Mouse (Mus musculus): ENCODE measurements at regions not wholly inside any gene's neighbourhood (a gene's known extent, or its start where the extent isn't known, plus 50 kb on each side); places are given as distances from the start of the nearest gene placed in this dataset.

- Histone ChIP-seq H3K4me2 (ENCODE audit: low read depth, low read length) (peak overlapping the region; percentile 12; the same call in 1 of the 2 replicates), H3K9ac (replicated peaks; ENCODE audit: low read depth, low read length) (no peak overlapping the region), H3K27me3 (ENCODE audit: control insufficient read depth, insufficient read depth, low read length) (no peaks in the 10 kb centered on the region), H3K27ac (ENCODE audit: low read depth) (peak overlapping the region; percentile 64), H3K4me3 (ENCODE audit: low read depth, low read length) (no peak overlapping the region), H3K4me1 (ENCODE audit: control insufficient read depth, insufficient read depth) (peaks cover 15% of the 10 kb centered on the region), H3K36me3 (replicated peaks; ENCODE audit: control insufficient read depth, insufficient read depth, low read length) (no peaks in the 10 kb centered on the region), H3K9me3 (replicated peaks; ENCODE audit: control insufficient read depth, low read length) (no peaks in the 10 kb centered on the region)
- 0 out of 2 replicates have a peak, but pooled peaks have one; percentile 16 for ATAC-seq (ENCODE audit: insufficient read depth, low read depth)
- TF ChIP-seq EP300 (IDR thresholded peaks at IDR 0.05; ENCODE audit: low read depth), result no peak
- 37% methylated on average over 6 of the region's 6 CpGs for WGBS
- DNase-seq (ENCODE audit: low spot score), result peak; percentile 21
These were observed 202.2 kb upstream of the Mocs1 start for GRCm38 (mm10) chr17:49226016-49226400.

DNA sequence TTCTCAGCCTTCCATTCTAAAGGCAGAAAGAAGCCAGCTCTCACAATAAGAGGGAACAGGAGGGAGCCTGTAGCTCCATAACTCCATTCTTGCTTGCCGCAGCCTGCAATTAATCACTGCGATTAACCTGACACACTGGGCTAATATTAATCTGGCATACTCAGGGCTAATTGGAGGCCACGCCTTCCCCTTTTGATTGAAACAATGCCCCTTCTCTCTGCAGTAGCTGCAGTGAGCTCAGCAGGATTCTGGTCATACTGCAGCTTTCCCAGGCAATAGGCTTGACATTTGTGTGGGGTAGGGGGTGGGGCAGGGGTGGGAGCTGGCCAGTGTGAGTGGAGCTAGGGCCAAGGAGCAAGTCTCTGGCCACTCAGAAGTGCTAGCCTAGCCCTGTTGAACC, 196.9 kb upstream of the Mocs1 start:
- DNase-seq (ENCODE audit: low spot score), result no peak
- Histone ChIP-seq H3K27ac (ENCODE audit: low read depth) (no peak overlapping the region), H3K4me1 (ENCODE audit: control insufficient read depth, insufficient read depth) (peaks cover 13% of the 10 kb centered on the region), H3K27me3 (ENCODE audit: control insufficient read depth, insufficient read depth, low read length) (no peaks in the 10 kb centered on the region), H3K9ac (replicated peaks; ENCODE audit: low read depth, low read length) (no peak overlapping the region), H3K36me3 (replicated peaks; ENCODE audit: control insufficient read depth, insufficient read depth, low read length) (no peaks in the 10 kb centered on the region), H3K4me2 (ENCODE audit: low read depth, low read length) (no peak overlapping the region), H3K9me3 (replicated peaks; ENCODE audit: control insufficient read depth, low read length) (no peaks in the 10 kb centered on the region), H3K4me3 (ENCODE audit: low read depth, low read length) (no peak overlapping the region)
- TF ChIP-seq CTCF (IDR thresholded peaks at IDR 0.05; ENCODE audit: low read depth) (no peak), EP300 (IDR thresholded peaks at IDR 0.05; ENCODE audit: low read depth) (no peak)
- ATAC-seq (ENCODE audit: insufficient read depth, low read depth), result no peak
- WGBS, result 69% methylated on average over 3 of the region's 3 CpGs

GRCm38 (mm10) chr17:49240097-49240496, 188.1 kb upstream of the Mocs1 start:
- Histone ChIP-seq H3K4me3 (ENCODE audit: low read depth, low read length) (no peak overlapping the region), H3K27ac (ENCODE audit: low read depth) (no peak overlapping the region), H3K9ac (replicated peaks; ENCODE audit: low read depth, low read length) (no peak overlapping the region), H3K4me2 (ENCODE audit: low read depth, low read length) (no peak overlapping the region), H3K4me1 (ENCODE audit: control insufficient read depth, insufficient read depth) (peaks cover 10% of the 10 kb centered on the region; the same call in 1 of the 2 replicates), H3K27me3 (ENCODE audit: control insufficient read depth, insufficient read depth, low read length) (no peaks in the 10 kb centered on the region), H3K9me3 (replicated peaks; ENCODE audit: control insufficient read depth, low read length) (no peaks in the 10 kb centered on the region), H3K36me3 (replicated peaks; ENCODE audit: control insufficient read depth, insufficient read depth, low read length) (no peaks in the 10 kb centered on the region)
- no peak for DNase-seq (ENCODE audit: low spot score)
- TF ChIP-seq EP300 (IDR thresholded peaks at IDR 0.05; ENCODE audit: low read depth), result no peak
- no peak for TF ChIP-seq CTCF (IDR thresholded peaks at IDR 0.05; ENCODE audit: low read depth)
- no peak for ATAC-seq (ENCODE audit: insufficient read depth, low read depth)

GRCm38 (mm10) chr17:49243419-49243818, 184.7 kb upstream of the Mocs1 start:
- peak; percentile 82 for DNase-seq (ENCODE audit: low spot score)
- no peak overlapping the region for H3K4me2 ChIP-seq (ENCODE audit: low read depth, low read length)
- H3K36me3 ChIP-seq (replicated peaks; ENCODE audit: control insufficient read depth, insufficient read depth, low read length), result no peaks in the 10 kb centered on the region
- H3K4me1 ChIP-seq (ENCODE audit: control insufficient read depth, insufficient read depth), result peaks cover 10% of the 10 kb centered on the region; the same call in 1 of the 2 replicates
- no peaks in the 10 kb centered on the region for H3K9me3 ChIP-seq (replicated peaks; ENCODE audit: control insufficient read depth, low read length)
- H3K27ac ChIP-seq (ENCODE audit: low read depth), result no peak overlapping the region; the same call in 1 of the 2 replicates
- no peak overlapping the region for H3K9ac ChIP-seq (replicated peaks; ENCODE audit: low read depth, low read length)
- H3K27me3 ChIP-seq (ENCODE audit: control insufficient read depth, insufficient read depth, low read length), result no peaks in the 10 kb centered on the region
- H3K4me3 ChIP-seq (ENCODE audit: low read depth, low read length), result no peak overlapping the region
- no peak for TF ChIP-seq CTCF (IDR thresholded peaks at IDR 0.05; ENCODE audit: low read depth)
- TF ChIP-seq EP300 (IDR thresholded peaks at IDR 0.05; ENCODE audit: low read depth), result no peak
- WGBS, result 9% methylated on average over 2 of the region's 2 CpGs
- ATAC-seq (ENCODE audit: insufficient read depth, low read depth), result peak; percentile 91

DNA sequence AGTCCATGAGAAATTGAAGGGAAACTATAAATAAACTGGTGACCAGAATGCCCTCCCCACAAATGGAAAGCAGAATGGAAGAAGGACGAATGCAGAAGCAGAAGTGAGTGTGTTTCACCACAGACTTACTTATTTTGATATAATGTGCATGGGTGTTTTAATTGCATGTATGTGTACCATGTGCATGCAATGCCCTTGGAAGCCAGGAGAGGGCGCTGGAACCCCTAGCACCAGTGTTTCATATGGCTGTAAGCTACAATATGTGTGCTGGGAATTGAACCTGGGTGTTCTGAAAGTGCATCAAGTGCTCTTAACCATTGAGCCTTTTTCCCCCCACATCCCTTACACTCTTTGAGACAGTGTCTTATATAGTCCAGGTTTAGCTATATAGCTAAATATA, 183.1 kb upstream of the Mocs1 start:
- no peaks in the 10 kb centered on the region for H3K9me3 ChIP-seq (replicated peaks; ENCODE audit: control insufficient read depth, low read length)
- H3K9ac ChIP-seq (replicated peaks; ENCODE audit: low read depth, low read length), result no peak overlapping the region
- H3K27me3 ChIP-seq (ENCODE audit: control insufficient read depth, insufficient read depth, low read length), result no peaks in the 10 kb centered on the region
- 75% methylated on average over 2 of the region's 2 CpGs for WGBS
- no peak overlapping the region for H3K4me3 ChIP-seq (ENCODE audit: low read depth, low read length)
- DNase-seq (ENCODE audit: low spot score) (no peak), ATAC-seq (ENCODE audit: insufficient read depth, low read depth) (no peak)
- TF ChIP-seq EP300 (IDR thresholded peaks at IDR 0.05; ENCODE audit: low read depth), result no peak
- no peak for TF ChIP-seq CTCF (IDR thresholded peaks at IDR 0.05; ENCODE audit: low read depth)
- H3K4me1 ChIP-seq (ENCODE audit: control insufficient read depth, insufficient read depth), result peaks cover 10% of the 10 kb centered on the region; the same call in 1 of the 2 replicates
- no peaks in the 10 kb centered on the region for H3K36me3 ChIP-seq (replicated peaks; ENCODE audit: control insufficient read depth, insufficient read depth, low read length)
- H3K4me2 ChIP-seq (ENCODE audit: low read depth, low read length), result no peak overlapping the region
- no peak overlapping the region for H3K27ac ChIP-seq (ENCODE audit: low read depth)

DNA sequence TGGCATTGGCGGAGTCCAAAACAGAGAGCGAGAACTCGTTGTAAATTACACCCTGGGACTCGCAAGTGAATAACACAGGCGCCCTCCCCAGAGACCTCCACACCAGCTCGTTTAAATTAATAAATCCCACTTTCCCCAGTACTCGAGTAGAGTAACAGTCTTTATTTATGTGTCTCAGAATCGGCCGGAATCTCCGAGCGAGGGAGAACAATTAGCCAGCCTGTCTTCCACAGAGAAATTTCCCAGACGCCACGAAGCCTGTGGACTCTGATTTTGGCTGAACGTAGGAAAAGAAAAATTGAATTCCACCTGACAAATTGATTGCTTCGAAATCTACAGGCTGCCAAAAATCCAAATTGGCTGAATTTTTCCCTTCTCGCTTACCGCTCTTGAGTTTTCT, 180.9 kb upstream of the Mocs1 start:
- no peaks in the 10 kb centered on the region for H3K36me3 ChIP-seq (replicated peaks; ENCODE audit: control insufficient read depth, insufficient read depth, low read length)
- no peak overlapping the region for H3K27ac ChIP-seq (ENCODE audit: low read depth)
- H3K27me3 ChIP-seq (ENCODE audit: control insufficient read depth, insufficient read depth, low read length), result no peaks in the 10 kb centered on the region
- no peak overlapping the region for H3K4me3 ChIP-seq (ENCODE audit: low read depth, low read length)
- ATAC-seq (ENCODE audit: insufficient read depth, low read depth) (no peak), DNase-seq (ENCODE audit: low spot score) (no peak)
- peaks cover 10% of the 10 kb centered on the region; the same call in 1 of the 2 replicates for H3K4me1 ChIP-seq (ENCODE audit: control insufficient read depth, insufficient read depth)
- 74% methylated on average over 17 of the region's 17 CpGs for WGBS
- H3K9ac ChIP-seq (replicated peaks; ENCODE audit: low read depth, low read length), result no peak overlapping the region
- TF ChIP-seq CTCF (IDR thresholded peaks at IDR 0.05; ENCODE audit: low read depth) (no peak), EP300 (IDR thresholded peaks at IDR 0.05; ENCODE audit: low read depth) (no peak)
- no peak overlapping the region for H3K4me2 ChIP-seq (ENCODE audit: low read depth, low read length)
- H3K9me3 ChIP-seq (replicated peaks; ENCODE audit: control insufficient read depth, low read length), result no peaks in the 10 kb centered on the region

Measured in heart, postnatal 0 days (tissue).